Mouse (Mus musculus): ENCODE results near the gene Rnd2.
"Not testable (repeated sequence)": the region's sequence is repeated elsewhere in the genome, so short reads cannot be mapped to it uniquely, and the experiment has no call there.

GRCm38 (mm10) chr11:101446860-101447259, 17.9 kb upstream of the Rnd2 start:
- not testable (repeated sequence) for TF ChIP-seq CTCF (IDR thresholded peaks at IDR 0.05; ENCODE audit: control insufficient read depth, insufficient read depth, insufficient read length); MAX (IDR thresholded peaks at IDR 0.05); MYOG (IDR thresholded peaks at IDR 0.05; ENCODE audit: control insufficient read depth, extremely low read depth, insufficient read length); MYOD1 (IDR thresholded peaks at IDR 0.05; ENCODE audit: control insufficient read depth, insufficient read length, low read depth); USF1 (IDR thresholded peaks at IDR 0.05; ENCODE audit: low read depth); CEBPB (IDR thresholded peaks at IDR 0.05; ENCODE audit: low read depth); FOSL1 (IDR thresholded peaks at IDR 0.05; ENCODE audit: insufficient read depth, low read length, poor library complexity, severe bottlenecking)
